Mouse (Mus musculus) liver, postnatal 0 days (tissue): ENCODE data around the gene Sipa1l1. TPM values are rescaled to one million over a fixed set of nuclear protein-coding genes. Genes with fewer than 3 reads are reported as not detected.

Source experiments
- ATAC-seq: fragments of 200-750 bp; cut with Nextera tagmentation; 2 replicates; pipeline ENCODE4 v1.8.0; 2017; ENCODE audit warnings: mild to moderate bottlenecking, moderate library complexity
- DNase-seq: peaks from one replicate; pipeline ENCODE4 v3.0.0-alpha.2; 2016
- H3K27ac ChIP-seq: fragments of 300-500 bp; sonication (generic); 2 replicates; pipeline ENCODE4 v1.5.1; 2014; ENCODE audit warnings: antibody characterized with exemption, moderate library complexity, mild to moderate bottlenecking, low read depth
- H3K27me3 ChIP-seq: fragments of 300-500 bp; sonication (generic); 2 replicates; pipeline ENCODE4 v1.6.1; 2014; ENCODE audit warnings: low read length, control low read depth, mixed read lengths; ENCODE audit not compliant: insufficient read depth
- H3K36me3 ChIP-seq: fragments of 300-500 bp; sonication (generic); replicated peaks from 2 replicates; pipeline ENCODE4 v1.6.1; 2014; ENCODE audit warnings: mild to moderate bottlenecking, control low read depth, low read length, moderate library complexity, mixed read lengths; ENCODE audit not compliant: insufficient read depth
- H3K4me1 ChIP-seq: fragments of 300-500 bp; sonication (generic); 2 replicates; pipeline ENCODE4 v1.6.1; 2014; ENCODE audit warnings: antibody characterized with exemption, mild to moderate bottlenecking, control low read depth; ENCODE audit not compliant: insufficient read depth
- H3K4me2 ChIP-seq: fragments of 300-500 bp; sonication (generic); 2 replicates; pipeline ENCODE4 v1.6.1; 2014; ENCODE audit warnings: low read depth, mild to moderate bottlenecking, low read length, moderate library complexity, mixed read lengths
- H3K4me3 ChIP-seq: fragments of 300-500 bp; sonication (generic); 2 replicates; pipeline ENCODE4 v1.5.1; 2014; ENCODE audit warnings: low read depth, low read length
- H3K9ac ChIP-seq: fragments of 300-500 bp; sonication (generic); replicated peaks from 2 replicates; pipeline ENCODE4 v1.6.1; 2014; ENCODE audit warnings: mild to moderate bottlenecking, moderate library complexity
- H3K9me3 ChIP-seq: fragments of 300-500 bp; sonication (generic); 2 replicates; pipeline ENCODE4 v1.6.1; 2016; ENCODE audit warnings: mild to moderate bottlenecking, control low read depth, low read length, mixed read lengths
- CTCF ChIP-seq: sonication (generic); IDR thresholded peaks from 2 replicates; pipeline ENCODE4 v1.5.1; 2016; ENCODE audit warnings: antibody characterized with exemption, low read depth
- EP300 ChIP-seq: IDR thresholded peaks from 2 replicates; pipeline ENCODE4 v1.6.1; 2016; ENCODE audit warnings: antibody characterized with exemption, low read depth, mild to moderate bottlenecking
- WGBS: fragments of 180-500 bp; shearing (Covaris S2); extraction: QIAGEN DNeasy Blood & Tissue Kit; methylation state at CpG from one replicate; pipeline ENCODE4 v1.1.7; 2014; ENCODE audit not compliant: insufficient replicate concordance; 5-methylcytosine and 5-hydroxymethylcytosine counted together
- polyA plus RNA-seq: library from polyadenylated mRNA; unstranded; fragments of >200 nt; fragmentation: Nextera tagmentation; extraction: Ambion mirVana; gene quantifications from 2 replicates; pipeline ENCODE4 v1.2.1, GENCODE M21; 2015

Gene Sipa1l1
- polyA plus RNA-seq, 1 experiment from 2014 or later: 3.2 TPM

GRCm38 (mm10) chr12:82296276-82296675 is 127.2 kb downstream of the Sipa1l1 start:
- H3K4me3 ChIP-seq: no peak overlapping the region
- H3K9me3 ChIP-seq: no peaks in the 10 kb centered on the region
- H3K4me1 ChIP-seq: peaks cover 12% of the 10 kb centered on the region
- H3K4me2 ChIP-seq: no peak overlapping the region
- H3K27ac ChIP-seq: no peak overlapping the region
- no peak for TF ChIP-seq EP300
- no peak for TF ChIP-seq CTCF
- 77% methylated on average over 2 of the region's 2 CpGs for WGBS
- DNase-seq: no peak
- ATAC-seq: no peak
- H3K36me3 ChIP-seq: no peaks in the 10 kb centered on the region
- H3K9ac ChIP-seq: no peak overlapping the region
- H3K27me3 ChIP-seq: no peaks in the 10 kb centered on the region

DNA sequence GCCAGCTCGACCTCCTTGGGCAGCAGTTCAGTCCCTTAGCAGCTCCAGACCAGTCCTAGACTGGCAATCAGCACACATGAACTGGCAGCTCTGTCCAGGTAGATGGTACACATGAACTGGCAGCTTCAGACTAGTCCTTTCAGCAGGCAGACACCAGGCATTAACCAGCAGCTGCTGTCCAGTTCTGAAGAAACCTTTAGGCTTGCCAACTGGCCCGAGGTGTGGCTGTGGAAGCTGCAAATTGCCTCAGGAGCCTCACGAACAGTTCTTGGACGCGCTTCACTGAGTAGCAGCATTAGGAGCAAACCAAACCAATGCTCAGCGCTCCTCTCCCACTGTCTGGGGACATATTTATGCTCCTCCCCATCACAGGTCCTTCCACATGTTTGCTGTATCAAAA is 128.1 kb downstream of the Sipa1l1 start:
- no peak for DNase-seq
- no peak overlapping the region for H3K27ac ChIP-seq
- no peak overlapping the region for H3K4me2 ChIP-seq
- WGBS: 72% methylated on average over 6 of the region's 6 CpGs
- no peak overlapping the region for H3K4me3 ChIP-seq
- H3K9me3 ChIP-seq: no peaks in the 10 kb centered on the region
- no peak for ATAC-seq
- no peaks in the 10 kb centered on the region for H3K36me3 ChIP-seq
- no peak overlapping the region for H3K9ac ChIP-seq
- H3K27me3 ChIP-seq: no peaks in the 10 kb centered on the region
- TF ChIP-seq CTCF (no peak), EP300 (no peak)
- H3K4me1 ChIP-seq: peaks cover 12% of the 10 kb centered on the region

DNA sequence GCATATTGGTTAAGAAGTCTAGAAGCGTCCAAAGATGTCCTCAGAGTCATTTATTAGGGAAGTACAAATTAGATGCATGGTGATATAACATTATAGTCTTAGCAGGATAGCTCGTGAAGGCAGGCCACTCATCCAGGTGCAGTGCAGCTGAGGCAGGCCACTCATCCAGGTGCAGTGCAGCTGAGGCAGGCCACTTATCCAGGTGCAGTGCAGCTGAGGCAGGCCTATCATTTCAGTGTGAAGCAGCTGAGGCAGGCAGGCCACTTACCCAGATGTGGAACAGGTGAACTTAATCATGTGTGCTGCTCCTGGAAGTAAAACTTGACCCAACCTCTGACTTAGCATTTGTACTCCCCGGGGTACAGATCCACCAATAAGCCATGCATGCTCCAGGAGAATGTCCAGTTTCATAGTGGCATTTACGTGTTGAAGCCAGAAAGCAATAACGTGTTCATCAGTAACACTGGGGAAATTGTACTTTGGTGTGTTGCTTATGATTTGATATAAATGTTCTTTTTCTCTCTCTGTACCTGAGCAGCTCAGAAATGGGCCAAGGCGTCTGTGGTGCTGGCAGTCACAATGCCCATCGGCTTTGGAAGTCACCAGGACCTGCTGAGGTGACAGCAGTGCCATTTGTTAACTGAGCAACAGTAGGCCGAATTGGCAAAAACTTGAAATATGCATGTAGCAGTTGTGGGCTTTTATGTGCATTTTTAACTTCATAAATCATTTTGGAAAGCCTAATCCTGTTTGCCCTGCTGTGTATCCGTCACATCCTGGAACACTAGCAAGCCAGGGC is 129.7 kb downstream of the Sipa1l1 start:
- no peak overlapping the region for H3K9ac ChIP-seq
- H3K9me3 ChIP-seq: no peaks in the 10 kb centered on the region
- no peak for DNase-seq
- peaks cover 12% of the 10 kb centered on the region for H3K4me1 ChIP-seq
- no peak overlapping the region for H3K27ac ChIP-seq
- no peak for ATAC-seq
- WGBS: 85% methylated on average over 9 of the region's 9 CpGs
- no peaks in the 10 kb centered on the region for H3K36me3 ChIP-seq
- no peak overlapping the region for H3K4me2 ChIP-seq
- TF ChIP-seq CTCF (no peak), EP300 (no peak)
- no peak overlapping the region for H3K4me3 ChIP-seq
- H3K27me3 ChIP-seq: no peaks in the 10 kb centered on the region

- TF ChIP-seq EP300 (no peak), CTCF (no peak)
- no peak for DNase-seq
- Histone ChIP-seq H3K27ac (no peak overlapping the region), H3K4me1 (no peaks in the 10 kb centered on the region), H3K4me2 (no peak overlapping the region), H3K9me3 (no peaks in the 10 kb centered on the region), H3K27me3 (no peaks in the 10 kb centered on the region), H3K36me3 (no peaks in the 10 kb centered on the region), H3K9ac (no peak overlapping the region), H3K4me3 (no peak overlapping the region)
- WGBS: 70% methylated on average over 2 of the region's 2 CpGs
- ATAC-seq: no peak
Measured at GRCm38 (mm10) chr12:82304140-82304539, 135.0 kb downstream of the Sipa1l1 start.

DNA sequence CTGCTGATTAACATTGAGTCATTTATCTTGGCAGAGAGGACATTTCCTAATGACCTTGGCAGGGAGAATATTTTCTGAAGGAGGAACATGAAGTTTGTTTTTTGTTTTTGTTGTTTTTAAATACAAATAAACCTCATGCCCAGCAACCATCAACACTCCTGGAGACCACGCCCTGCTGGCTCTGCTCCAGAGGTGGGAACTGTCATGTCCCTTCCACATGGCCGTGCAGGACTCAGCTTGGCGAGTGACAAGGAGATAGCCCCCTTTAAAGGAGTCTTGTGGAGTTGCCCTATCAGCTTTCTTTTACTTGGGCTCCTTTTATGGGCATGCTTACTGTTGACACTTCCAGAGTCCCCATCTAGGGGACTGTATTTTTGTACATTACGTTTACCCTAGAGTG is 136.9 kb downstream of the Sipa1l1 start:
- no peak for DNase-seq
- WGBS: 71% methylated on average over 4 of the region's 4 CpGs
- H3K4me3 ChIP-seq: no peak overlapping the region
- no peak for ATAC-seq
- TF ChIP-seq CTCF (no peak), EP300 (no peak)
- H3K9ac ChIP-seq: no peak overlapping the region
- H3K36me3 ChIP-seq: no peaks in the 10 kb centered on the region
- no peaks in the 10 kb centered on the region for H3K9me3 ChIP-seq
- H3K4me2 ChIP-seq: no peak overlapping the region
- no peak overlapping the region for H3K27ac ChIP-seq
- H3K4me1 ChIP-seq: no peaks in the 10 kb centered on the region
- H3K27me3 ChIP-seq: no peaks in the 10 kb centered on the region

DNA sequence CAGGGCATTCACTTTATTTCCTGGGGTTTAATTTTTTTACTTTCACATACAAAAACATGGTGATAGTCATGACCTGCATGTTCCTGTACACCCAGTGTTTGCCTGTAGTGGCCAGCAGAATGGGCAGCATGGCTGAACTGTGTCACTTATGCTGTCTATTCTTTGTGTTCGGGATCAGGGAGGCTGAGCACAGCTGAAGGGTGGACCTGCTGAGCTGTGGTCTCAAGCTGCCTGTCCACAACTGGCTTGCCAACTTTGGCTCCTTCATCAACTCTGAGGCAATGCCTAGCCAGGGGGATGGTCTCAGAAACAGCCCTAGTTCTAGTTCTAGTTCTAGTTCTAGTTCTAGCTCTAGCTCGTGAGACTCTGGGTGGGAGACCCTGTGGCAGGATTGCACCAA is 142.5 kb downstream of the Sipa1l1 start:
- Histone ChIP-seq H3K36me3 (no peaks in the 10 kb centered on the region), H3K9ac (no peak overlapping the region), H3K9me3 (no peaks in the 10 kb centered on the region), H3K27me3 (no peaks in the 10 kb centered on the region), H3K4me1 (no peaks in the 10 kb centered on the region), H3K27ac (no peak overlapping the region), H3K4me2 (no peak overlapping the region), H3K4me3 (no peak overlapping the region)
- no peak for ATAC-seq
- TF ChIP-seq EP300: no peak
- no peak for TF ChIP-seq CTCF
- WGBS: 77% methylated on average over 2 of the region's 2 CpGs
- no peak for DNase-seq
